21 mouse cellular contexts compared by ENCODE assay signal in genomic region chr8:111622104-111622503, GRCm38 (mm10). TPM values are rescaled to one million over a fixed set of nuclear protein-coding genes. Genes with fewer than 3 reads are reported as not detected.
A peak's percentile ranks its signal among the peaks of the same experiment; 100 is the strongest.
DNase-seq lines count a peak whose midpoint lies in the region; ATAC-seq and TF ChIP-seq lines count a peak whose summit lies in the region.
"Had no signal": no experiment of that assay in that cellular context is flagged by ENCODE, and none has a peak within 500 bp of the region (broad histone marks: within the 10 kb centered on the region; RNA-seq: fewer than 3 reads in every experiment).

No protein-coding gene starts in this region.

- ATAC-seq in forebrain, embryonic 12.5 days (ENCODE audit: low FRiP score), result no peak
- no peak for ATAC-seq in forebrain, embryonic 14.5 days
- no peak for ATAC-seq in intestine, embryonic 16.5 days
- ATAC-seq in intestine, postnatal 0 days, result no peak
- ATAC-seq: CD4-positive, CD25-positive, alpha-beta regulatory T cell, adult 4 months; lung, postnatal 0 days had no signal

- 65% methylated on average over 3 of the region's 3 CpGs for WGBS in forebrain, embryonic 12.5 days
- WGBS in forebrain, embryonic 14.5 days, result 76% methylated on average over 3 of the region's 3 CpGs
- 85% methylated on average over 3 of the region's 3 CpGs for WGBS in intestine, embryonic 16.5 days
- WGBS in intestine, postnatal 0 days, result 83% methylated on average over 3 of the region's 3 CpGs

- no peak overlapping the region for H3K9ac ChIP-seq in forebrain, embryonic 12.5 days
- H3K9ac ChIP-seq in forebrain, embryonic 14.5 days (ENCODE audit: low read length), result no peak overlapping the region
- no peak overlapping the region for H3K9ac ChIP-seq in intestine, embryonic 16.5 days (ENCODE audit: low read depth, low read length)
- H3K9ac ChIP-seq in intestine, postnatal 0 days (ENCODE audit: low read depth, low read length), result no peak overlapping the region
- H3K9ac ChIP-seq: hindbrain, embryonic 15.5 days; limb, embryonic 15.5 days; liver, embryonic 15.5 days had no signal

- no peak for TF ChIP-seq CTCF in intestine, postnatal 0 days (IDR thresholded peaks at IDR 0.05; ENCODE audit: low read depth)
- no peak for TF ChIP-seq CTCF in E14TG2a.4 (conservative IDR thresholded peaks at IDR 0.05; ENCODE audit: low read length)

- H3K27me3 ChIP-seq in forebrain, embryonic 12.5 days, result no peaks in the 10 kb centered on the region
- H3K27me3 ChIP-seq in forebrain, embryonic 14.5 days (replicated peaks; ENCODE audit: control insufficient read depth, insufficient read depth, low read length), result no peaks in the 10 kb centered on the region
- H3K27me3 ChIP-seq in intestine, embryonic 16.5 days (replicated peaks; ENCODE audit: control insufficient read depth, insufficient read depth, low read length), result no peaks in the 10 kb centered on the region
- H3K27me3 ChIP-seq in intestine, postnatal 0 days (replicated peaks; ENCODE audit: control insufficient read depth, insufficient read depth, low read length), result no peaks in the 10 kb centered on the region
- H3K27me3 ChIP-seq in E14TG2a.4 (ENCODE audit: insufficient read depth, low read length), result peaks cover 10% of the 10 kb centered on the region
- H3K27me3 ChIP-seq: hindbrain, embryonic 15.5 days; limb, embryonic 15.5 days; liver, embryonic 15.5 days had no signal

- no peak overlapping the region for H3K4me3 ChIP-seq in forebrain, embryonic 12.5 days (replicated peaks)
- H3K4me3 ChIP-seq in forebrain, embryonic 14.5 days (ENCODE audit: low read depth, low read length), result no peak overlapping the region
- no peak overlapping the region for H3K4me3 ChIP-seq in intestine, embryonic 16.5 days (ENCODE audit: low read length)
- no peak overlapping the region for H3K4me3 ChIP-seq in intestine, postnatal 0 days (ENCODE audit: low read depth, low read length)
- H3K4me3 ChIP-seq in E14TG2a.4 (replicated peaks; ENCODE audit: low read length), result peak overlapping the region; percentile 70
- no peak overlapping the region for H3K4me3 ChIP-seq in brown adipose tissue, adult 24 weeks (ENCODE audit: insufficient read depth, low read depth, low read length)
- H3K4me3 ChIP-seq: forebrain, embryonic 10.5 days; hindbrain, embryonic 15.5 days; limb, embryonic 15.5 days; liver, embryonic 15.5 days had no signal

- no peak for DNase-seq in forebrain, embryonic 14.5 days (ENCODE audit: low spot score)
- no peak for DNase-seq in adrenal gland, adult 18-20 months (ENCODE audit: low spot score in 2 of 2)
- no peak for DNase-seq in ovary, adult 18-20 months (ENCODE audit: low spot score)
- DNase-seq: adrenal gland, adult 8-10 months; cerebellum, adult 11-12 months; gastrocnemius, postnatal 10 days; kidney, adult 2 months; kidney, postnatal 10 days; thymus, adult 18-20 months; thymus, postnatal 4 days had no signal

- peaks cover 8% of the 10 kb centered on the region; the same call in 1 of the 2 replicates for H3K4me1 ChIP-seq in forebrain, embryonic 12.5 days
- H3K4me1 ChIP-seq in forebrain, embryonic 14.5 days (ENCODE audit: control insufficient read depth, insufficient read depth, low read length), result no peaks in the 10 kb centered on the region
- H3K4me1 ChIP-seq in intestine, embryonic 16.5 days (ENCODE audit: control insufficient read depth, insufficient read depth, low read length), result peaks cover 22% of the 10 kb centered on the region
- peaks cover 2% of the 10 kb centered on the region; the same call in 1 of the 2 replicates for H3K4me1 ChIP-seq in intestine, postnatal 0 days (replicated peaks; ENCODE audit: control insufficient read depth, insufficient read depth, low read length)
- peaks cover 92% of the 10 kb centered on the region for H3K4me1 ChIP-seq in E14TG2a.4 (replicated peaks; ENCODE audit: low read depth, low read length)
- H3K4me1 ChIP-seq in brown adipose tissue, adult 24 weeks (ENCODE audit: control insufficient read depth, insufficient read depth, insufficient read length, low read length), result peaks cover 34% of the 10 kb centered on the region

- H3K9me3 ChIP-seq in forebrain, embryonic 12.5 days, result no peaks in the 10 kb centered on the region
- no peaks in the 10 kb centered on the region for H3K9me3 ChIP-seq in forebrain, embryonic 14.5 days (replicated peaks; ENCODE audit: control insufficient read depth, low read length)
- no peaks in the 10 kb centered on the region for H3K9me3 ChIP-seq in intestine, embryonic 16.5 days (ENCODE audit: control insufficient read depth, low read length)
- no peaks in the 10 kb centered on the region for H3K9me3 ChIP-seq in intestine, postnatal 0 days (ENCODE audit: control insufficient read depth)
- H3K9me3 ChIP-seq in E14TG2a.4 (ENCODE audit: low read length), result no peaks in the 10 kb centered on the region
- H3K9me3 ChIP-seq: forebrain, embryonic 10.5 days; hindbrain, embryonic 15.5 days; limb, embryonic 15.5 days; liver, embryonic 15.5 days had no signal

- peaks cover 39% of the 10 kb centered on the region for H3K36me3 ChIP-seq in forebrain, embryonic 12.5 days (replicated peaks)
- H3K36me3 ChIP-seq in forebrain, embryonic 14.5 days (ENCODE audit: control insufficient read depth, insufficient read depth, low read length), result peaks cover 44% of the 10 kb centered on the region
- H3K36me3 ChIP-seq in intestine, embryonic 16.5 days (ENCODE audit: control insufficient read depth, insufficient read depth, low read length), result no peaks in the 10 kb centered on the region
- H3K36me3 ChIP-seq in intestine, postnatal 0 days (ENCODE audit: control insufficient read depth, insufficient read depth), result 0 out of 2 replicates have a peak, but pooled peaks cover 12% of the 10 kb centered on the region
- H3K36me3 ChIP-seq in E14TG2a.4 (ENCODE audit: insufficient read depth, low read length), result peaks cover 16% of the 10 kb centered on the region

- no peak overlapping the region for H3K4me2 ChIP-seq in forebrain, embryonic 12.5 days
- no peak overlapping the region for H3K4me2 ChIP-seq in forebrain, embryonic 14.5 days (ENCODE audit: low read length)
- H3K4me2 ChIP-seq in intestine, embryonic 16.5 days (ENCODE audit: low read depth, low read length), result no peak overlapping the region
- H3K4me2 ChIP-seq in intestine, postnatal 0 days (replicated peaks; ENCODE audit: low read depth), result no peak overlapping the region
- H3K4me2 ChIP-seq: hindbrain, embryonic 15.5 days; limb, embryonic 15.5 days; liver, embryonic 15.5 days had no signal

- 0 out of 2 replicates have a peak overlapping the region, but pooled peaks have one; percentile 9 for H3K27ac ChIP-seq in forebrain, embryonic 12.5 days
- no peak overlapping the region for H3K27ac ChIP-seq in forebrain, embryonic 14.5 days (ENCODE audit: low read depth, low read length)
- peak overlapping the region; percentile 54; the same call in 1 of the 2 replicates for H3K27ac ChIP-seq in intestine, embryonic 16.5 days (ENCODE audit: low read length)
- H3K27ac ChIP-seq in intestine, postnatal 0 days (ENCODE audit: low read depth, low read length), result no peak overlapping the region
- peak overlapping the region; percentile 61 for H3K27ac ChIP-seq in brown adipose tissue, adult 24 weeks (replicated peaks; ENCODE audit: low read depth, low read length)
- H3K27ac ChIP-seq: forebrain, embryonic 10.5 days; hindbrain, embryonic 15.5 days; limb, embryonic 15.5 days; liver, embryonic 15.5 days had no signal

RNA-seq across cellular contexts. Expression of gene Ldhd, which starts 8.1 kb away (rescaled TPM):
- 0.24 and 0.50 TPM in 2 replicates for polyA plus RNA-seq in forebrain, embryonic 12.5 days (2016; fragmentation: Nextera tagmentation; extraction: Ambion mirVana)
- 0.20 and 0.22 TPM in 2 replicates for polyA plus RNA-seq in forebrain, embryonic 14.5 days (2014; fragmentation: Nextera tagmentation; extraction: Ambion mirVana)
- 2.7 and 3.5 TPM in 2 replicates for polyA plus RNA-seq in intestine, embryonic 16.5 days (2015; fragmentation: Nextera tagmentation; extraction: Ambion mirVana)
- 5.8 and 6.5 TPM in 2 replicates for polyA plus RNA-seq in intestine, postnatal 0 days (2015; fragmentation: Nextera tagmentation; extraction: Ambion mirVana)
- polyA plus RNA-seq in brown adipose tissue, adult 24 weeks (2012; ENCODE audit: insufficient read depth, insufficient read length, missing spikeins), result 84.9 and 93.8 TPM in 2 replicates
- total RNA-seq in adrenal gland, adult 18-20 months (2021), result 100 to 1,000 TPM in 1 of 2 experiments, 10 to 100 TPM in 1; 65.1 to 101 TPM
- polyA plus RNA-seq: forebrain, embryonic 10.5 days had no signal

RNA-seq across cellular contexts. Expression of gene Zfp1, which starts 21.1 kb away (rescaled TPM):
- polyA plus RNA-seq in forebrain, embryonic 12.5 days (2016; fragmentation: Nextera tagmentation; extraction: Ambion mirVana), result 22.8 and 28.4 TPM in 2 replicates
- polyA plus RNA-seq in forebrain, embryonic 14.5 days (2014; fragmentation: Nextera tagmentation; extraction: Ambion mirVana), result 26.1 and 32.9 TPM in 2 replicates
- polyA plus RNA-seq in intestine, embryonic 16.5 days (2015; fragmentation: Nextera tagmentation; extraction: Ambion mirVana), result 12.6 and 16.0 TPM in 2 replicates
- polyA plus RNA-seq in intestine, postnatal 0 days (2015; fragmentation: Nextera tagmentation; extraction: Ambion mirVana), result 6.9 and 7.8 TPM in 2 replicates
- polyA plus RNA-seq in brown adipose tissue, adult 24 weeks (2012; ENCODE audit: insufficient read depth, insufficient read length, missing spikeins), result 5.3 and 6.8 TPM in 2 replicates
- 1 to 10 TPM; 6.4 to 6.5 TPM for total RNA-seq in adrenal gland, adult 18-20 months (2021)

Comparison
In these comparisons a context has a peak if more than half of its experiments do, and no peak if none do; other contexts are left out.
1. H3K27ac ChIP-seq: peak in forebrain, embryonic 12.5 days (single experiment), intestine, embryonic 16.5 days (single experiment) and brown adipose tissue, adult 24 weeks (single experiment); none in forebrain, embryonic 14.5 days (single experiment) and intestine, postnatal 0 days (single experiment).
2. RNA of gene Ldhd, which starts 8.1 kb away (polyA plus RNA-seq): 84.9 to 93.8 TPM in brown adipose tissue, adult 24 weeks; 5.8 to 6.5 TPM in intestine, postnatal 0 days, 2.7 to 3.5 TPM in intestine, embryonic 16.5 days, 0.24 to 0.50 TPM in forebrain, embryonic 12.5 days and 0.20 to 0.22 TPM in forebrain, embryonic 14.5 days; every median in the first group is over 10 times any median in the second.